Comparison of ENCODE assay signal across 14 mouse cellular contexts in genomic region chr13:101487621-101488020, GRCm38 (mm10).
DNase-seq lines count a peak whose midpoint lies in the region; ATAC-seq and TF ChIP-seq lines count a peak whose summit lies in the region.
"Had no signal": no experiment of that assay in that cellular context is flagged by ENCODE, and none has a peak within 500 bp of the region (broad histone marks: within the 10 kb centered on the region; RNA-seq: fewer than 3 reads in every experiment).

No protein-coding gene starts in this region.

- H3K4me1 ChIP-seq in forebrain, embryonic 14.5 days (ENCODE audit: control insufficient read depth, insufficient read depth, low read length): no peaks in the 10 kb centered on the region
- no peaks in the 10 kb centered on the region for H3K4me1 ChIP-seq in forebrain, embryonic 10.5 days
- H3K4me1 ChIP-seq in kidney, adult 2 months (ENCODE audit: control insufficient read depth, insufficient read depth, low read length): no peaks in the 10 kb centered on the region
- H3K4me1 ChIP-seq: megakaryocyte, embryonic 14.5 days had no signal

- H3K36me3 ChIP-seq in forebrain, embryonic 14.5 days (ENCODE audit: control insufficient read depth, insufficient read depth, low read length): no peaks in the 10 kb centered on the region
- no peaks in the 10 kb centered on the region for H3K36me3 ChIP-seq in forebrain, embryonic 10.5 days (replicated peaks)
- H3K36me3 ChIP-seq in kidney, adult 2 months (ENCODE audit: control insufficient read depth, insufficient read depth, low read length): no peaks in the 10 kb centered on the region
- H3K36me3 ChIP-seq: G1E had no signal

- peak; percentile 59 for DNase-seq in forebrain, embryonic 14.5 days (ENCODE audit: low spot score)
- DNase-seq in forebrain, embryonic 10.5 days (ENCODE audit: extremely low spot score, low spot score): no peak
- DNase-seq in cerebellum, adult 9-10 months: peak; percentile 96
- DNase-seq in layer of hippocampus, adult 18-20 months (ENCODE audit: low spot score in 2 of 2): peak; percentile 78 to 92
- DNase-seq in left cerebral cortex, postnatal 25 days (ENCODE audit: low spot score in 2 of 2): peak; percentile 70 to 94
- DNase-seq in kidney, adult 11 months: no peak
- no peak for DNase-seq in kidney, adult 2 months
- DNase-seq in gastrocnemius, adult 2 months: no peak
- DNase-seq: gastrocnemius, postnatal 14 days; heart, postnatal 10 days had no signal

- 77% methylated on average over 2 of the region's 2 CpGs for WGBS in forebrain, embryonic 14.5 days
- 93% methylated on average over 2 of the region's 2 CpGs for WGBS in forebrain, embryonic 10.5 days
- WGBS in kidney, adult 2 months: 87% methylated on average over 2 of the region's 2 CpGs

- no peak overlapping the region for H3K27ac ChIP-seq in forebrain, embryonic 14.5 days (ENCODE audit: low read depth, low read length)
- no peak overlapping the region for H3K27ac ChIP-seq in forebrain, embryonic 10.5 days
- H3K27ac ChIP-seq in kidney, adult 2 months (ENCODE audit: insufficient read depth, low read depth, low read length): no peak overlapping the region
- H3K27ac ChIP-seq in gastrocnemius, adult 2 months: no peak overlapping the region

- no peaks in the 10 kb centered on the region for H3K9me3 ChIP-seq in forebrain, embryonic 14.5 days (replicated peaks; ENCODE audit: control insufficient read depth, low read length)
- H3K9me3 ChIP-seq in forebrain, embryonic 10.5 days: no peaks in the 10 kb centered on the region
- H3K9me3 ChIP-seq: G1E had no signal

- H3K9ac ChIP-seq in forebrain, embryonic 14.5 days (ENCODE audit: low read length): no peak overlapping the region

- no peak for TF ChIP-seq CTCF in kidney, adult 2 months (conservative IDR thresholded peaks at IDR 0.05; ENCODE audit: insufficient read depth, insufficient read length, low read depth, low read length)
- TF ChIP-seq CTCF in gastrocnemius, adult 2 months (IDR thresholded peaks at IDR 0.05): no peak

- H3K27me3 ChIP-seq in forebrain, embryonic 14.5 days (replicated peaks; ENCODE audit: control insufficient read depth, insufficient read depth, low read length): no peaks in the 10 kb centered on the region
- no peaks in the 10 kb centered on the region for H3K27me3 ChIP-seq in forebrain, embryonic 10.5 days (ENCODE audit: poor library complexity, severe bottlenecking)
- no peaks in the 10 kb centered on the region for H3K27me3 ChIP-seq in kidney, adult 2 months (replicated peaks; ENCODE audit: control insufficient read depth, insufficient read depth, low read length)

- no peak for TF ChIP-seq POLR2A in kidney, adult 2 months (IDR thresholded peaks at IDR 0.05; ENCODE audit: low read depth, low read length)

- no peak overlapping the region for H3K4me3 ChIP-seq in forebrain, embryonic 14.5 days (ENCODE audit: low read depth, low read length)
- H3K4me3 ChIP-seq in forebrain, embryonic 10.5 days: no peak overlapping the region
- no peak overlapping the region for H3K4me3 ChIP-seq in kidney, adult 2 months (ENCODE audit: insufficient read depth, low read depth, low read length)
- no peak overlapping the region for H3K4me3 ChIP-seq in gastrocnemius, adult 2 months
- H3K4me3 ChIP-seq: megakaryocyte, embryonic 14.5 days had no signal

- no peak overlapping the region for H3K4me2 ChIP-seq in forebrain, embryonic 14.5 days (ENCODE audit: low read length)

- intact Hi-C loops in left cerebral cortex, postnatal 25 days (cut with DNase I): loop anchor here (1.0 to 5.0 kb wide), 4 partner anchors 18 to 255 kb away; no protein-coding TSS in a partner anchor
- intact Hi-C loops in gastrocnemius, adult 2 months (cut with DNase I): no loop called here

- ATAC-seq in forebrain, embryonic 14.5 days: peak; percentile 80
- ATAC-seq: activated CD4-positive, CD25-positive, alpha-beta regulatory T cell, adult 4 months; intestine, embryonic 16.5 days had no signal

Comparison
In these comparisons a context has a peak if more than half of its experiments do, and no peak if none do; other contexts are left out.
1. DNase-seq: peak in forebrain, embryonic 14.5 days (single experiment), cerebellum, adult 9-10 months (single experiment), layer of hippocampus, adult 18-20 months (2 of 2) and left cerebral cortex, postnatal 25 days (2 of 2); none in forebrain, embryonic 10.5 days (single experiment), kidney, adult 11 months (single experiment), kidney, adult 2 months (single experiment) and gastrocnemius, adult 2 months (single experiment).